Mouse (Mus musculus): ENCODE measurements around the gene Szt2. TPM values are rescaled to one million over a fixed set of nuclear protein-coding genes. Genes with fewer than 3 reads are reported as not detected.

Szt2 gene
- total RNA-seq (2021), result 1 to 10 TPM; 5.6 to 7.1 TPM
- long read RNA-seq, experiment 1, partial matches to known transcripts, result 1 of 2 reads
- long read RNA-seq, experiment 1, other reads (novel, unspliced or antisense), result 1 of 2 reads
- long read RNA-seq, experiment 2, partial matches to known transcripts, result 2 of 4 reads
- long read RNA-seq, experiment 2, other reads (novel, unspliced or antisense), result 2 of 4 reads

DNA sequence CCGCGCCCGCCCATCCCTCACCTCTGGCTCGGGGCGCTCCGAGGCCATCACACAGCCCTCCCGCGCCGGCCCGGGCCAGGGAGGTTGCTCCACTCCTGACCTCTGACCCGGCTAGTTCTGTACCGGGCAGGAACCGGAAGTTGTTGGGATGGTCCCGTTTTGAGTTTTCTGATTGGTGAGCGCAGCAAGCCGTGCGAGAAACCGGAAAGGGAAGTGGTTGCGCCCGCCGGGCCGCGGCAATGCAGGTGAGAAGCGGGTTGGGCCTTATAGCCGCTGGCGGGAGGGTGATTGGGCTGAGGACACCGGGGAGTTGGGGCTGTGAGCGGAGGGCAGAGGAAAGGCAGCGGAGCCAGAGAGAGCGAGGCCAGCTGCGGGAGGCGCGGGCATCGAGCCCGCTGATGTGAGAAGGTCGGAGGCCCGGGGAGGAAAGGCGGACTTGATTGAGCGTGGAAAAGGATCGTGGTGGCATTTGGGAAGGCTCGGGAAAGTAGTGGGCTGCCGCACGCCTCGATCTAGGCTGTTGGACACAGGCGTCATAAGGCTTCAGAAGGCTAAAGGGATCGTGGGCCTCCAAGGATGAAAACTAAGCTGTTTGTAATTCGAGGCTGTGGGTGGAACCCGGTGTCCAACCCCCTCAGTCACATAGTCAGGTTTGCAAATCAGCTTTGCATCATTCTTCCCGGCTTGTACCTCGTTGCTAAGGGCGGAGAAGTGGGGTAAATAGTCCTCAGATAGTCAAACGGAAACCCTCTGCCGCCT, at the start of gene Szt2, which contains the start of gene Med8:
Szt2 (minus strand) TSS at position 132 of the 759 bp plus-strand sequence.
Med8 (plus strand) TSS at position 196 of the 759 bp plus-strand sequence.
- intact Hi-C loops (cut with DNase I; ENCODE audit: low total_unique reads), result no loop called here

DNA sequence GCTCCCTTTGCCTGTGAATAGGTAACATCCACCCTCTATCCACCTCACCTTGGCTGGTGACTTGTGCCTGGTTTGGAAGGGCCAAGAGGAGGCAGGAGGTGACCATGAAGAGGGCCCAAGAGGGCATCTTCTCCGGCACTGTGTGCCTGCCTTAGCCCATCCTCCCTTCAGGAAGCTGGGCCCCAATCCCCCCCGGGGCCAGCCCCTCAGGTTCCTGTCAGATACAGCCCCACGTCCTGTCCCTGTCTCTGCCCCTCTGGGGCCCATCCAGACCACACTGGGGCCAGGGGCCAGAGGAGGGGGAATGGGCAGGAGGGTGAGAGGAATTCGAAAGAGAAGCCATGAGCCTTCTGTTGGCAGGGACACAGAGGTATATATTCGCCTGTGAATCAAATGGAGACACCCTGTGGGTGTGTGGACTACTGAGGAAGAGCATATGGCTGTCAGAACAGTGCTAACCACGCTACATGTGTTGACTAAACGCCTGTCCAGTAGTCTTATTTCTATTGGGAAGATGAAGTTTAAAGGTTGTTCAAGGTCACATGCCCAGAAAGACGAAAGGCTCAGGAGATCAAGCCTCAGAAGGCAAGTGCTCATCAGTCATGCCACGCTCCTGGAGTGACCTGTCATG, 48.4 kb upstream of the Szt2 start, which contains the start of gene Mpl:
Mpl (minus strand) TSS at position 169 of the 631 bp plus-strand sequence.
- intact Hi-C loops (cut with DNase I; ENCODE audit: low total_unique reads), result no loop called here
- DNase-seq, result no peak

More for the DNA sequence above, at the start of gene Szt2, which contains the start of gene Med8:
- peak; percentile 88 for DNase-seq

DNA sequence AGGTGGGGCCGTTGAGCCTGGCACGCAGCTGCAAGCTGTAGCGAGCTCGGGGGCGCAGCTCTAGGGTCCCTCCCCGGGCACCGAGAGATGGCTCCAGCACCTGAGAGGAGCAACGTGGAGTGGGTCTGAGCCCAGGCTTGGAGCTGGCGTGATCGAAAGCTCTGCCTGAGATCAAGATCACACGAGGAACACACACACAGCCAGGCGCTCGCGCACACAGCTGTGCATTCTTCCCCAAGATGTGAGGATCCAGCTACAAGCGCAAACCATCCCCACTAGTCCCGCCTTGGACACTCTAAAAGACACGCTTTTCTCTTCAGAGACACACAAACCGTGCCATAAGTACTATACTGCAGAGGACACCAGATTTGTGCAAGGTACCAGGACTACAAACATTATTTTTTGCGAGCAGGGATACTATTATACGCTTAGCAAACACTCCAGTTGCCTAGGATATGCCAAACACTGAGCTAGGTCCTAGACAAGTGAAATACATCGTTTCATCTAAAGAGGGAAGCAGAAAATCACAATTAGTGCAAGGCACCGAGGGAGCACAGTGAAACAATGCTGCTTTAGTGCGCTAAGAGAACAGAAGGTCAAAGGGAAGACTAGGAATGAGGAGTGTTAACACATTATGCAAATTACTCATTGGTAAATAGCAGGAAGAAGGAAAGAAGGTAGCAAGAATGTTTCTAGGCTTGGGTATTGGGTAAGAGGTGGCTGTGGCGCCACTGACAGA, 37.5 kb upstream of the Szt2 start:
- DNase-seq, result no peak
- intact Hi-C loops (cut with DNase I; ENCODE audit: low total_unique reads), result no loop called here

DNA sequence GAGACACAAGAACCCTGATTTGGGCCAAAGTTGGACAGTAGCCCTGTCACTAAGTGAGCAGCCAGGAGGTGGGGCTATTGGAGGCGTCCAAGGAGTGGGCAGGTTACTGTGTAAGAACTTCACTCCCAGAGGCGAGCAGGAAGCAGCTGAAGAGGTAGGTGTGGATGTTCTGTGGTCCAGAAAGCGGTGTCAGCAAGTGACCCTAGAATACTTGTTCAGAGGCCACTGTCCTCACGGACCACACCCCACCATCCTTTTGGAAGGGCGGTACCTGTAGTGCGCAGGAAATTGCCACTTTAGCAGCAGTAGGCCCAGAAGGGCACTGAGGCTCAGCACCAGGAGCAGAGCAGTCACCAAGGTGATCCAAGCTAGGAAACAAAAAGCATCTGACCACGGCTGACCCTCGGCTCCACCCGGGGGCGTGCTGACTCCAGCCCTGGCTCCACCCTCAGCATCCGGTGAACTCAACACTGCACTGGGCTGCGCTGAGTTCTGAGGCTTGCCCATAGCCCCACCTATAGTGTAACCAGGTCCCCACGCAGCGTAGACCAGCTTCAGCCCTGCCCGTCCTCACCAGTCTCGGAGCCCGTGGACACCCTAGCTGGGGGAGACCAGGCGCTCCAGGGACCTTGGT, 36.8 kb upstream of the Szt2 start:
- intact Hi-C loops (cut with DNase I; ENCODE audit: low total_unique reads), result no loop called here
- DNase-seq, result peak; percentile 57

DNA sequence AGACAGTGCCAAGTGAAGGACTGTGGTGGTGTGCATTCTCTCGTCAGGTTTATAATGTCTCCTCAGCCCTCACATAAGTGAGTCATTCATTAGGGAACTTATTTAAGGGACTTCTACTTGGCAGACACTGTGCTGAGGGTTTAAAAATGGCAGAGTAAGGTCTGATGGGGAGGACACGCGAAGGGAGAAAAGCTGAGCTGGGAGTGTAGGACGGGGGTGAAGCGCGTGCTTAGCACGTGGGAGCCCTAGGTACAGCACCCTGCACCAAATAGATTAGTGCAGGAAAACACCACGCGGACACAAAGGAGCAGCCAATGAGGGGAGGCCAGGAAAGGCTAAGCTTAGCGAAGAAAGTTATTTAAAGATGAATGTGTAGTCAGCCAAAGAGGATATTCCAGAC, 36.0 kb upstream of the Szt2 start:
- intact Hi-C loops (cut with DNase I; ENCODE audit: low total_unique reads), result no loop called here
- no peak for DNase-seq

DNA sequence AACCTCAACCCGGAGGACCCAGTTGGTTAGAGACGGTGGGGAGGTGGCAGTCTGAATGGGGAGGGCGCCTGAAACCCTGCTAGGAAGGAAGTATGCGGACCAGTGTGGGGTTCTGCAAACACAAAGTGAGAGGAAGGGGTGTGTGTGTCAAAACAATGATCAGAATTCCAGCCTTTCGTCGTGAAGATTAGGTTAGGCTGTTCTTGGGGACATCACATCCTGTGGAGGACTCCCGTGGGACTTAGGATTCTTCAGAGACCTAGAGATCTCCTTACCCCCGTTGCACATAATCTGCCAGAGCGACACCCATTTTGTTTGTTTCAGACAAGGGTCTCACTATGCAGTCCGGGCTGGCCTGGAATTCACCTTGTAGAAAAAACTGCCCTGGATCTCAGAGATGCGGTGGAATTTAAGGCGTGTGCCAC, 28.8 kb upstream of the Szt2 start:
- intact Hi-C loops (cut with DNase I; ENCODE audit: low total_unique reads), result loop anchor here (10.0 kb wide), 1 partner anchor 127 kb away; no protein-coding TSS in a partner anchor
- no peak for DNase-seq

DNA sequence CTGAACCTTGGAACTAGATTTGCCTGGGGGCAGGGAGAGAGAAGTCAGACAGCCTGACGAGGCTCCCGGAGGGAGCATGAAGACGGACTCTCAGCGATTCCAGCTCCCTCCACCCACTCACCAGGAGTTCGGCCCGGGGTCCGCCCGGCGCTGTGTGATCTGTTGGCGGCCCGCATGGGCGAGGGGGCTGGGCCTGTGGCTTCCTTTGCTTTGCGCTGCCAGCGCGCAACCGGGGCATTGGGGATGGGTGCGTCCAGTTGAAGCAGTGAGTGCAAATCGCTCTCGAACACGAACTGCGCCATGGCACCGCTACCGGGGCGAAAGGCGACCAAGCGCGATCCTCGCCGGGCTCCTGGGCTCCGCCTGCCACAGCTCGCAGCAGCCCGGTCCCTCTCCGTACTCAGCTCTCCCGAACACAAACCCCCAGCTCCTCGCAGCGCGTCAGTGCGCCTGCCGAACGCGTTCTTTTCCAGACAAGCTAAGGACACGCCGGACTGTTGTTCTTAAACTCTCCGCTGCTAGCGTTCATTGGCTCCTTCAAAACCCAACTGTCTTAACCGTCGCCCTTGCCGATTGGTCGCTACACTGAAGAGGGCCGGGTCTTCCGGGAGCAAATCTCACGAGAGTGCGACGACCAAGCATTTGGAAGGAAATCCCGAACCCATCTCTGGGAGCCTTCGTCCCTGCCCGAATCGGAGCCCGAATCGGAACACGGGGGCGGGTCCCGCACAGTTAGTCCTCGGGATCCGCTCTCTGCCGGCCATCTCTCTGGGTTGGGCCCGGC, 27.9 kb upstream of the Szt2 start, which contains the start of gene Cdc20:
Cdc20 (minus strand) TSS at position 533 of the 784 bp plus-strand sequence.
- DNase-seq, result peak; percentile 92
- intact Hi-C loops (cut with DNase I; ENCODE audit: low total_unique reads), result loop anchor here (10.0 kb wide), 1 partner anchor 128 kb away; no protein-coding TSS in a partner anchor

DNA sequence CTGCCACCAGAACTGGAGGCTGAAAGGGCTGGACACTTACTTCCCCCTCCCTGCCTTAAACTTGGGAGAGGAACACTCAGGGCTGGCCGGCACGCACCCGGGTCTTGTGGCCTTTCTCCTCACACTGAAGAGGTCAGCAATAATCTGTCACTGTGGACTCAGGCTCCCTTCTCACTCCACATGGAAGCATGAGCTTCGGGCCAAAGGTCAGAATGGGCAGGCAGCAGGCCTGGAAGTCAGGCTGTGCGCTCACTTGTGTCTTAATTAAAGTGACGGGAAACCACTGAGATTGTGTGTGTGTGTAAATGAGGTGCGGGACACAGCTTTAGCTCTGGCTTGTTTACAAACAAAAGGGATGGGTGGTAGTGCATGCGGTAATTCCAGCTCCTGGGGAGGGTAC, 23.3 kb upstream of the Szt2 start:
- intact Hi-C loops (cut with DNase I; ENCODE audit: low total_unique reads), result loop anchor here (10.0 kb wide), 1 partner anchor 132 kb away; no protein-coding TSS in a partner anchor
- DNase-seq, result no peak

DNA sequence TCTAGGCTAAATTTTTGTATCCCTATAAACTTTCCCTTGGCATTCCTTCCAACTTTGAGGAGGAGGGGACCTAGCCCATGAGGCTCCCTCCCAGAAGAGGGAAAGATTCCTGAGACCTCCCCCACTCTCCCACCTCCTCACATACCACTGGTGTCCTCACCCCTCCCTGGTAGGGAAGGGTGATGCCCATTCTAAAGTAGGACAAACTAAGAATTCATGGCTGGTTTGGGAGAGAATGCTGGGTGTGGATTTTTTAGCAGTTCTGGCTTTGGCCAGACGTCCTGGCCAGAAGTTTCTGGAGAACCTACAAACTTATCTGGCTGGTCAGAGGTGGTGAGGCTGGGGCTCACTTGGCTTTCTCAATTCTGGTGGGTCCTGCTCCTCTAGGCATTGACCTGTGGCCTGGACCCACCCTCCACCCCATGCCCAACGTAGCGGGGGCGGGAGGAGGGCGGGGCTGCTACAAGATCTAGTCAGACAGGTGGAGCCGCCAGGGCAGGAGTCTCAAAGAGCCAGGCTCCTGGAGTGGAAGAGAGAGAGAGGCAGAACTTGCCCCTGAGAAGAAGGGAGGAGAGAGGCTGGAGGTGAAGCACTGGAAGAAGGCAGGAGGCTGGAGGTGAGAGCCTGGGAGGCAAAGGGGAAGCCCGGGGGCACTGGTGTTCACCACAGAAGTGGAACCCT, 20.3 kb upstream of the Szt2 start:
- intact Hi-C loops (cut with DNase I; ENCODE audit: low total_unique reads), result no loop called here

DNA sequence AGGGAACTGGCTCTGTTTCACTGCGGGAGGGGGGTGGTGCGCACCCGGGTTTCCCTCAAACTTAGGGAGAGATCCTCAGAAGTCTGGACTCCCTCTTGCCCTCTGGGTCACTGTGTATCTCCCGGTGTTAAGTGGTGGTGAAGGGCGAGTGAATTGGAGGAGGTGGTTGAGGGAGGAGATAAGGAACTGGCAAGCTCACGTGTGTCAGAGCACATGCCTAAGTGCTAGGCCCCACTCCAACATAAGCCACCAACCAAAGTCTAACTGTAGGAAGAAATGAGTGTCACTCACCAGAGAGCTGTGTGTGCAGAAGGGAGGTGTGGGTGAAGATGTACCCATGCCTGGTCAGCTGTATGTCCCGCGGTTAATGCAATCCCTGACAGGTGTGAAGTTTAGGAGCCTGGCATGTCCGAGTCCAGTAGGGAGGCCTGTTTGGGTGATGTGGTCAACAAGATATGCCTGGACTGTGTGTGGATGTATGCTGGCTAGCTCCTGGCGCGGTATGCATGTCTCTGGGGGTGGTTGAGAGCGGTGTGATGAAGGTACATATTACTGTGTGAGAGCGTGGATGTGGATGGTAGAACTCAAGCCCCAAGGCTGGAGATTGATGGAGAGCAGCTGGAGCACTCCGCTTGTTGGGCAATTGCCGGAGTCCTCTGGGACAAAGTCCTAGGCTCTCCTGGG, 19.6 kb upstream of the Szt2 start:
- no peak for DNase-seq
- intact Hi-C loops (cut with DNase I; ENCODE audit: low total_unique reads), result no loop called here

More for the DNA sequence above, 20.3 kb upstream of the Szt2 start:
- no peak for DNase-seq

DNA sequence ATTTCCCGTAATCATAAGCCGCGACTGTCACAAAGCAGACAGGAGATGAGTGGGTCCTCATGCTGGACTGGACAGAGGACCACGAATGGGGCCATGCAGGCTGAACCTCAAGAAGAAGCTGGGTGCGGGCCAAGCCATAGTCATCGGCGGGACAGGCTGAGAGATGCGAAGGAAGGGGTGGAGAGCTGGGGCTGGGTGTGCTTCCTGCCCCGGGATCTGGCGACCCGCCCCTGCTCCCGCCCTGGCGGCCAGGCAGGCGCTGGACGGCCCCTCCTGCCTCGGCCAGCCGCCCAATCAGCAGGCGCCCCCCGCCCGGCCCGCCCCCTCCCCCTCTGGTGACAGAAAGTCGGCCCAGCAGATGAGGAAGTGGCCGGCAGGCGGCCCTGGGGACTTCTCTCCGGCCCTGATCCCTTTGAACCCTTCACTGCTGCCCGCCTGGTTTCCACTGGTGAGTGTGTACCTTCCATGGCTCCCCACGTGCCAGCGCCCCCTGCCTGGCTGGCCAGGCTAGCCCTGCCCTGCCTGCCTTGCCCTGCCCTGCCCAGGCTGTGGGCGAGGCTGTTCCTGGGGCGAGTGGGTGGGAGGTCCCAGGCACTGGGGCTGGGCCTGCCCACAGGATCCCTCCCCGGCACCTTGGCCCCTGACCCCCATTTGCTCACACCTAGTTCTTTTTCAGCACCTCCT, 18.8 kb upstream of the Szt2 start, which contains the start of gene Elovl1:
Elovl1 (plus strand) TSS at position 326 of the 684 bp plus-strand sequence.
- intact Hi-C loops (cut with DNase I; ENCODE audit: low total_unique reads), result no loop called here
- DNase-seq, result peak; percentile 94

DNA sequence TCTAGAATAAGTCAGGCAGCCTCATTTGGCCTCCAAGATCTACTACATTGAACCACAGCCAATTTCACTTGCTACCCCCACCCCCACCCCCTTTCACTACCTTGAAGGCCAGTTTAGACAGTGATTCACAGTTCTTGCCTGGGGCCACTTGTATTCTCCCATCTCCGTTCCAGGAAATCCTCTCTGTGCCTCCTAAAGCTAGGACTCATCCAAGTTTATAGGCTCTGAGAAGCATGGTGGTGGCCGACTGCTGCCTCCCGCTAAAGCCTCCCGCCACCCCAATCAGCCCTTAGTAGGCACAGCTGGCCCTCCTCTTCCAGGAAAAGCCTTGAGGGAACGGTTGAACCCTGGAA, 18.3 kb upstream of the Szt2 start:
- DNase-seq, result no peak
- intact Hi-C loops (cut with DNase I; ENCODE audit: low total_unique reads), result no loop called here

DNA sequence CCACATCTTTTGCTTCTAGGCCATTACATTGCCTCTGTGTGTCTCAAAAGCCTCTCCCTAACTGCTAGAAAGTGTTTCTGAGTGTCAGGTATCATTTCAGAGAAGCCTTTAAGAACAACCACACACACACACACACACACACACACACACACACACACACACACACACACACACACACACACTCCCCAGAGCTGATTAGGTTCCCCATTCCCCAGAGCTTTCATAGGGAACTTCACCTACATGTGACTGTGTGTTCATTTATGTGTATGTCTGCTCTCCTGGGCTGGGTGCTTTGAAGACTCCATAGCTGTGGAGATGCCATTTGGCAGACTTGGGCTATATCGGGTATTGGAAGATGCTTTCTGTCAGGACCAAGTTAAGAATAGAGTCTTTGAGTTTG, 16.3 kb upstream of the Szt2 start:
- DNase-seq, result no peak
- intact Hi-C loops (cut with DNase I; ENCODE audit: low total_unique reads), result no loop called here

DNA sequence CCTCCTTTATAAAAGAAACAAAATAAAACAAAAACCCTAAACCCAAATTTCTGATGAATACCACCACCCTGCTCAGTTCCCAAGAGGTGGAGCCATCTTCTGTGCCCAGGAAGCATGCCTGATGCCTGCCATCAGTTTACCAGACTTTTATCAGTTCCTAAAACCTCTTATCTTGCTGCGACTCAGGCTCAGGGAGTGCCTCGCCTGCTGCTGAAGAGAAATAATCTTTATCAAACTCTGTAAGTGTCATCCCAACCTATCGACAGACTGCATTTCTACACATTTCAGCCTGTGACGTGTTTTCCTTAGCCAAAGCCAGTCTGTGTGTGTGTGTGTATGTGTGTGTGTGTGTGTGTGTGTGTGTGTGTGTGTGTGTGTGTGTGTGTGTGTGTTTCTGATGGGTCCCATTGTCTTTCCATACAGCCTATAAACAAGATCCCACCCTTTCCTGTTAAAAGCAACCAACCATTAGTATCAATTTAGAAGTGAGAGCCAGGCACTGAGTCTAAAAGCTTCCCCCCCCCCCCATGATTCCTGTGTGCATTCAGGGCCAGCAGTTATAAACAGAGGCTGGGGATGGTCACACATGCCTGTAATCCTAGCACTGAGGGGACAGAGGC, 15.6 kb upstream of the Szt2 start:
- no peak for DNase-seq
- intact Hi-C loops (cut with DNase I; ENCODE audit: low total_unique reads), result no loop called here

DNA sequence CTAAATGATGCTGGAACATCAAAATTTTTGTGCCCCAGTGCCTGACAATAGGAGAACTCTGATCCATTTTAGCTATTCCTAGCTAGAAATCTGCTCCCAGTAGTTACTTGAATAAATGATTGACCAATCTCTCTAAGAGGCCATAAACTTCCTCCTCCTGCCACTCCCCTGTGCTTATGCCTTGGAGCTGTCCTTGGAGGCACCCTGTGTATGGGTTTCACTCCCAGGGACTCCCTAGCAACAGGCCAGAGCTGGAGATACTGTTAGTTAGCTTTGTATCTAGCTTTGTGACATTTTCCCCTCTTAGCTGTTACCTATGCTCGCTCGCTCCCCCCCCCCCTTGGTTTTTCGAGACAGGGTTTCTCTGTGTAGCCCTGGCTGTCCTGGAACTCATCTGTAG, 12.3 kb upstream of the Szt2 start:
- intact Hi-C loops (cut with DNase I; ENCODE audit: low total_unique reads), result no loop called here
- no peak for DNase-seq

DNA sequence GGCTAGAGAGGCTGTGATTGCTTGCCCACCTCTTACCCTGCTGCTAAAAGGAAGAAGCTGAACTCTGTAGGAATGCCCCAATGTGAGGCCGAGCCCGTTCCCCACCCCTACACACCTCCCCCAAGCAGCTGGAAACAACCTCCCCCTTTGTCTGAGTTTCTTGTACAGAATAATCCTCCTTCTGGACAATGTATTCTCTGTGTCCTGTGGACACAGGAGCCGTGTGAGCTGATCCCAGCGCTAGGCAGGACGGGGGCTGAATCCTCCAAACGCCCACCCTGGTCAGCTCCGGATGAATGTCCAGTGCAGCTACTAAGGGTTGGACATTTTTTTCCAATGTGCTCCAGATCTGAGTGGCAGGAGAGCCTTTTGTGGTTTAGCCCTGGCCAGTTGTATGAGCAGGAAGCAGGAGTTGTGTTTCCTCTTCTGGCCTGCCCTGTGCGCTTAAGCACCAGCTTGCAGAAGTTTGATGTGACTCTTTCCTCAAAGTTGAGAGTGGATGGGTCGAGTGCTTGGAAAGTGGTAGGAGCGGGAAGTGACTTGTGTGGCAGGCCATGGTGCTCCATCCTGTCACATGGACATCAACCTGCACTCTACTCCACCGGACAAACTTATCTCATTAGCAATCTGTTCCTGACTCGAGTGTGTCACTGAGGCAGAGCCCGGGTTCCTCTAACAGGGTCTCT, 8.2 kb upstream of the Szt2 start:
- DNase-seq, result no peak
- intact Hi-C loops (cut with DNase I; ENCODE audit: low total_unique reads), result no loop called here
